Mouse (Mus musculus) bone marrow macrophage, adult 2 months (primary cell): ENCODE data around the gene A730015C16Rik.

Experiments
- CTCF ChIP-seq: IDR thresholded peaks from 2 replicates; pipeline ENCODE4 v1.5.1; 2012; ENCODE audit warnings: low read depth, mild to moderate bottlenecking, low read length, moderate library complexity
- POLR2A ChIP-seq: IDR thresholded peaks from 2 replicates; pipeline ENCODE4 v1.6.1; 2012; ENCODE audit warnings: mild to moderate bottlenecking, low read depth, low read length, borderline replicate concordance

DNA sequence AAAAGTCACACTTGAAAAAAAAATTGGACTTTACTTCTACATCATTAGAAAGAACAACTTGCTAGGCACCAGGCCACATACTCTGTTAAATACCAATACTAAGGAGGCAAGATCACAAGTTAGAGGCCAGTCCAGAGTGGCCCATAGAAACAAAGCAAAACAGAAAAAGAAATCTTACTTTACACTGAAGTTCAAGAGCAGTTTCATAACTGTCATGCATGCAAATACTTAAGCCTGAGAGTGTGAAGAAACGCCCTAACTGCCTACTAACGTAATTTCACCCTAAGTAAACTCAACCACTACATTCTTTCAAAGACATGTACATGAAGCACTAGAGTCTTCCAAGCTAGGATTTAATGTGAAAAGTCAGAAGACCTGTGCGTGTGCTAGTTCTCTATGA is 22.7 kb downstream of the A730015C16Rik start:
- TF ChIP-seq POLR2A (no peak), CTCF (no peak)
